Mouse (Mus musculus) ovary, postnatal 36 days (tissue): Measurements from ENCODE around the gene Tent5a.

Experiments used
- DNase-seq: peaks from one replicate; pipeline ENCODE4 v3.0.0; 2022; ENCODE audit warnings: low spot score, mixed read lengths

Tent5a gene

GRCm38 (mm10) chr9:85312473-85312872 is 14.7 kb downstream of the Tent5a start, which contains the start of gene Gm11114:
TSS of gene Gm11114 (plus strand) at chr9:85312773.
- DNase-seq = no peak

- no peak for DNase-seq
Measured at GRCm38 (mm10) chr9:85303378-85303777, 23.8 kb downstream of the Tent5a start.

- DNase-seq = no peak
Measured at GRCm38 (mm10) chr9:85302849-85303248, 24.3 kb downstream of the Tent5a start.

- DNase-seq = no peak
Measured at GRCm38 (mm10) chr9:85274114-85274513, 53.0 kb downstream of the Tent5a start.
